Mouse (Mus musculus) layer of hippocampus, adult 8-10 months (tissue): Measurements from ENCODE around the gene Sult6b2. TPM values are rescaled to one million over a fixed set of nuclear protein-coding genes. Genes with fewer than 3 reads are reported as not detected.

Experiments used
- DNase-seq, 2 experiments: peaks; one replicate each; pipeline ENCODE4 v3.0.0; 2022; ENCODE audit warnings: low spot score in 2 of 2
- total RNA-seq, 4 experiments: library from RNA; stranded (reverse); gene quantifications; 2 replicates each; pipeline ENCODE4 v1.2.4; 2022

Gene Sult6b2
- total RNA-seq, 4 experiments from 2014 or later: 0.25 TPM; not detected in 3

GRCm38 (mm10) chr6:142738637-142739036 is 65.7 kb downstream of the Sult6b2 start:
- DNase-seq: no peak

- DNase-seq: no peak
Observed at GRCm38 (mm10) chr6:142738225-142738624, 66.1 kb downstream of the Sult6b2 start.

- no peak for DNase-seq
Observed at GRCm38 (mm10) chr6:142735302-142736005, 68.8 kb downstream of the Sult6b2 start.

Other genes with a start within 250 kb of the Sult6b2 start
- 1 to 10 TPM; 1.7 to 2.3 (median 1.9) TPM for gene Kcnj8, start 232.9 kb downstream of the Sult6b2 start, total RNA-seq
- 1 to 10 TPM; 3.2 to 4.2 (median 4.0) TPM for gene Abcc9, start 102.2 kb downstream of the Sult6b2 start, total RNA-seq
- 100 to 1,000 TPM in 2 of 4 experiments, 10 to 100 TPM in 2; 97.9 to 106 (median 101) TPM for gene Cmas, start 47.8 kb downstream of the Sult6b2 start, total RNA-seq
- 10 to 100 TPM; 37.2 to 46.1 (median 37.9) TPM for gene St8sia1, start 159.9 kb upstream of the Sult6b2 start, total RNA-seq